Mouse (Mus musculus) left cerebral cortex, adult 8-10 months (tissue): ENCODE measurements around the gene Trpc4ap. TPM values are rescaled to one million over a fixed set of nuclear protein-coding genes. Genes with fewer than 3 reads are reported as not detected.
"Not testable (repeated sequence)": the region's sequence is repeated elsewhere in the genome, so short reads cannot be mapped to it uniquely, and the experiment has no call there.

Experiments used
- DNase-seq, 2 experiments: peaks; one replicate each; pipeline ENCODE4 v3.0.0; 2022; ENCODE audit warnings: low spot score in 2 of 2
- microRNA-seq, 2 experiments: library from miRNA; unstranded; fragments of <30 nt; microRNA quantifications; one replicate each; pipeline ENCODE4 v1.2.0; 2022
- total RNA-seq, 4 experiments: library from RNA; stranded (reverse); gene quantifications; 2 replicates each; pipeline ENCODE4 v1.2.4; 2022

Gene Trpc4ap
- total RNA-seq, 4 experiments from 2014 or later, result 148 to 150 (median 149) TPM

- no peak for DNase-seq
These were observed 78.2 kb downstream of the Trpc4ap start for GRCm38 (mm10) chr2:155613953-155614352.

GRCm38 (mm10) chr2:155613326-155613755 lies 78.8 kb downstream of the Trpc4ap start:
- no peak for DNase-seq

GRCm38 (mm10) chr2:155611834-155612550 lies 80.2 kb downstream of the Trpc4ap start:
- DNase-seq, result no peak

GRCm38 (mm10) chr2:155610978-155611377 lies 81.2 kb downstream of the Trpc4ap start, which contains the start of gene Myh7b:
Myh7b (plus strand) TSS chr2:155611212.
- DNase-seq, result no peak

- peak in 1 of 2 experiments; percentile 54 for DNase-seq
These were observed 85.8 kb downstream of the Trpc4ap start for GRCm38 (mm10) chr2:155606360-155606759.

- DNase-seq, result not testable (repeated sequence)
These were observed 87.0 kb downstream of the Trpc4ap start for GRCm38 (mm10) chr2:155605236-155605589.

- DNase-seq, result no peak
These were observed 87.5 kb downstream of the Trpc4ap start for GRCm38 (mm10) chr2:155604560-155605235.

GRCm38 (mm10) chr2:155603707-155604106 lies 88.5 kb downstream of the Trpc4ap start:
- no peak for DNase-seq

- no peak for DNase-seq
These were observed 96.7 kb downstream of the Trpc4ap start for GRCm38 (mm10) chr2:155595516-155595915.

- no peak for DNase-seq
These were observed 99.3 kb downstream of the Trpc4ap start for GRCm38 (mm10) chr2:155592854-155593283.

- DNase-seq, result peak; percentile 96 to 97
These were observed 99.9 kb downstream of the Trpc4ap start, which contains the start of gene Gss for GRCm38 (mm10) chr2:155592137-155592853. Gss (minus strand) TSS chr2:155592810.

- DNase-seq, result no peak
These were observed 100.5 kb downstream of the Trpc4ap start for GRCm38 (mm10) chr2:155591676-155592075.

- DNase-seq, result no peak
These were observed 101.3 kb downstream of the Trpc4ap start for GRCm38 (mm10) chr2:155590876-155591275.

- DNase-seq, result no peak
These were observed 102.7 kb downstream of the Trpc4ap start for GRCm38 (mm10) chr2:155589521-155589920.

GRCm38 (mm10) chr2:155588136-155588535 lies 104.0 kb downstream of the Trpc4ap start:
- DNase-seq, result no peak

GRCm38 (mm10) chr2:155585486-155585885 lies 106.7 kb downstream of the Trpc4ap start:
- no peak for DNase-seq

- DNase-seq, result no peak
These were observed 107.1 kb downstream of the Trpc4ap start for GRCm38 (mm10) chr2:155585082-155585481.

Small RNAs within 50 kb of the gene (microRNA-seq; reads per million reads assigned to microRNA genes)
- 8.4 to 14.3 reads per million in 2 experiments for gene Mir499

Other genes starting within 250 kb of the Trpc4ap start
- gene Ncoa6, start 218.5 kb downstream of the Trpc4ap start, total RNA-seq, result 10 to 100 TPM; 55.5 to 61.2 (median 57.9) TPM
- gene Acss2, start 174.4 kb downstream of the Trpc4ap start, total RNA-seq, result 10 to 100 TPM; 53.0 to 64.3 (median 55.1) TPM
- gene Ggt7, start 174.1 kb downstream of the Trpc4ap start, total RNA-seq, result 100 to 1,000 TPM; 104 to 117 (median 113) TPM
- gene Gss, start 99.6 kb downstream of the Trpc4ap start, total RNA-seq, result 10 to 100 TPM; 14.6 to 15.7 (median 15.0) TPM
- 10 to 100 TPM in 1 of 4 experiments, 1 to 10 TPM in 3; 3.7 to 13.0 (median 7.2) TPM for gene Myh7b, start 81.2 kb downstream of the Trpc4ap start, total RNA-seq
- 10 to 100 TPM; 21.9 to 23.9 (median 23.3) TPM for gene Edem2, start 37.1 kb upstream of the Trpc4ap start, total RNA-seq
- not detected for gene Gm17581, start 43.5 kb upstream of the Trpc4ap start, total RNA-seq
- gene Procr, start 58.7 kb upstream of the Trpc4ap start, total RNA-seq, result 1 to 10 TPM in 3 of 4 experiments, under 1 TPM in 1; 0.76 to 2.5 (median 1.9) TPM
- 10 to 100 TPM; 29.2 to 30.8 (median 29.9) TPM for gene Mmp24, start 83.0 kb upstream of the Trpc4ap start, total RNA-seq
- 10 to 100 TPM; 56.9 to 63.1 (median 60.3) TPM for gene BC029722, start 127.0 kb upstream of the Trpc4ap start, total RNA-seq
- gene Eif6, start 134.5 kb upstream of the Trpc4ap start, total RNA-seq, result 10 to 100 TPM; 78.6 to 93.2 (median 86.3) TPM
- not detected for gene Fam83c, start 142.5 kb upstream of the Trpc4ap start, total RNA-seq
- gene Uqcc1, start 237.9 kb upstream of the Trpc4ap start, total RNA-seq, result 10 to 100 TPM; 82.6 to 97.0 (median 87.0) TPM
- not detected for gene Gm15557, start 248.3 kb upstream of the Trpc4ap start, total RNA-seq